Comparison of ENCODE assay signal across 16 mouse cellular contexts in genomic region chr11:4553274-4554063, GRCm38 (mm10). TPM values are rescaled to one million over a fixed set of nuclear protein-coding genes. Genes with fewer than 3 reads are reported as not detected.
DNase-seq lines count a peak whose midpoint lies in the region; ATAC-seq lines count a peak whose summit lies in the region.
"Had no signal": no experiment of that assay in that cellular context is flagged by ENCODE, and none has a peak within 500 bp of the region (broad histone marks: within the 10 kb centered on the region; RNA-seq: fewer than 3 reads in every experiment).

No protein-coding gene starts in this region.

- intact Hi-C loops in gastrocnemius, postnatal 14 days (cut with DNase I; ENCODE audit: low total_unique reads) = no loop called here

- no peaks in the 10 kb centered on the region for H3K9me3 ChIP-seq in midbrain, embryonic 14.5 days (ENCODE audit: control insufficient read depth, low read length)
- H3K9me3 ChIP-seq: midbrain, embryonic 13.5 days had no signal

- no peak overlapping the region for H3K9ac ChIP-seq in midbrain, embryonic 14.5 days (replicated peaks; ENCODE audit: low read length)
- H3K9ac ChIP-seq: forebrain, postnatal 0 days; midbrain, embryonic 13.5 days had no signal

- DNase-seq in spleen, adult 12 weeks (ENCODE audit: low spot score) = peak; percentile 35
- DNase-seq in spleen, postnatal 10 days (ENCODE audit: low spot score in 2 of 2) = no peak
- DNase-seq in c-Kit-negative CD71-positive TER-119-positive erythroid progenitor cells, embryonic 14.5 days (ENCODE audit: low read depth, low spot score) = peak; percentile 74
- peak; percentile 27 for DNase-seq in gonadal fat pad, adult 2 months (ENCODE audit: low read depth)
- no peak for DNase-seq in gastrocnemius, postnatal 14 days
- no peak for DNase-seq in midbrain, embryonic 14.5 days
- DNase-seq in ovary, adult 18-20 months (ENCODE audit: low spot score) = no peak
- DNase-seq: cerebellum, adult 11-12 months; cerebellum, postnatal 25 days; forebrain, postnatal 0 days; layer of hippocampus, postnatal 36 days; lung, postnatal 14 days; thymus, postnatal 14 days had no signal

- no peaks in the 10 kb centered on the region for H3K36me3 ChIP-seq in midbrain, embryonic 14.5 days (ENCODE audit: control insufficient read depth, insufficient read depth, low read length)
- H3K36me3 ChIP-seq: midbrain, embryonic 13.5 days had no signal

- H3K27me3 ChIP-seq in midbrain, embryonic 14.5 days (ENCODE audit: control insufficient read depth, insufficient read depth, low read length) = no peaks in the 10 kb centered on the region
- H3K27me3 ChIP-seq: midbrain, embryonic 13.5 days had no signal

- 97% methylated on average over 2 of the region's 2 CpGs for WGBS in midbrain, embryonic 14.5 days

- no peak overlapping the region for H3K27ac ChIP-seq in midbrain, embryonic 14.5 days (replicated peaks; ENCODE audit: low read depth, low read length)
- H3K27ac ChIP-seq: midbrain, embryonic 13.5 days had no signal

- H3K4me2 ChIP-seq in midbrain, embryonic 14.5 days (ENCODE audit: low read length) = no peak overlapping the region
- H3K4me2 ChIP-seq: midbrain, embryonic 13.5 days had no signal

- no peak overlapping the region for H3K4me3 ChIP-seq in midbrain, embryonic 14.5 days (replicated peaks; ENCODE audit: low read depth, low read length)
- H3K4me3 ChIP-seq: midbrain, embryonic 13.5 days; myocyte had no signal

- H3K4me1 ChIP-seq in midbrain, embryonic 14.5 days (ENCODE audit: control insufficient read depth, insufficient read depth, low read length) = no peaks in the 10 kb centered on the region
- H3K4me1 ChIP-seq: midbrain, embryonic 13.5 days had no signal

- peak; percentile 95 for ATAC-seq in megakaryocyte progenitor cell, adult 5-6 weeks (replicated peaks; ENCODE audit: poor library complexity)
- ATAC-seq in midbrain, embryonic 14.5 days (ENCODE audit: low FRiP score, low TSS enrichment) = no peak
- ATAC-seq: forebrain, postnatal 0 days; midbrain, embryonic 13.5 days had no signal

RNA-seq across cellular contexts. Expression of gene Mtmr3, which starts 41.2 kb away (rescaled TPM):
- polyA plus RNA-seq in gonadal fat pad, adult 2 months (2012; rRNA removed) = 33.3 and 34.1 TPM in 2 replicates
- 31.2 and 32.4 TPM in 2 replicates for total RNA-seq in megakaryocyte progenitor cell, adult 5-6 weeks (2015)
- 54.5 and 59.0 TPM in 2 replicates for total RNA-seq in megakaryocyte progenitor cell, adult 5-6 weeks (2017)
- total RNA-seq in gastrocnemius, postnatal 14 days (2021) = 10 to 100 TPM; 35.3 to 36.5 TPM
- polyA plus RNA-seq in midbrain, embryonic 14.5 days (2014; fragmentation: Nextera tagmentation; extraction: Ambion mirVana) = 34.7 and 44.1 TPM in 2 replicates

Comparison
In these comparisons a context has a peak if more than half of its experiments do, and no peak if none do; other contexts are left out.
1. DNase-seq: peak in spleen, adult 12 weeks (single experiment), c-Kit-negative CD71-positive TER-119-positive erythroid progenitor cells, embryonic 14.5 days (single experiment) and gonadal fat pad, adult 2 months (single experiment); none in spleen, postnatal 10 days (0 of 2), gastrocnemius, postnatal 14 days (single experiment), midbrain, embryonic 14.5 days (single experiment) and ovary, adult 18-20 months (single experiment).